Mouse (Mus musculus): ENCODE results near the gene Cpne4.

DNA sequence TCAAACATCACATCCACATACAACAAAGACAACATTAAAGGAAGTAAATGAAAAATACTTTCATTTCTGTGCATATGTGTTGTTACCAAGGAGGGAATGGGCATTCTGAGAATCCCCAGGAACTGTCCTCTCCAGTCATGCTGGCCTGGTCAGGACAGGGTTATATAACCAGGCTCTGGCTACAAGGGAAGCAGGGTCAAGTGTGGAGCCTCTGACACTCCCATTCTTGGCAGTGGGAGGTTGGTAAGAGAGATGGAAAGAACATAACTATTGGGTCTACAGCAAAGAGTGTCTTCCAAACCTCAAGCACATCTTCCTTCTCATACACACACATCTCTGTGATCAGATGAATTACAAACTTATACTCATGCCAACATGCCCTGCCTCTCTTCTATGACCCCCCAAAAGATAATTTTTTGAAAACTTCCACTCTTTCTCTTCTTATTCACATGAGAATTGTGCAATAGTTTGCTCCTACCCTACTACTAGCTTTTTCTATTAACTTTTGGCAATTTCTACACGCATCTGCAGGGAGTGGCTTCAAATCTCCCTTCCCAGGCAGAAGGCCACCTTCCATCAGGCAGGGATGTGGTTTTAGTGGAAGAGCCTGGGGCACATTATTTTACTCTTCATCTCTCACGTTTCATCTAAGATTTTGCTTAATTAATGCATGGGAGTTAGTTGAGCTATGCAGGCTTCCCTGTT lies 298.3 kb downstream of the Cpne4 start:
- TF ChIP-seq CTCF (IDR thresholded peaks at IDR 0.05; ENCODE audit: insufficient read depth, low read depth, low read length) (no peak), POLR2A (IDR thresholded peaks at IDR 0.05; ENCODE audit: insufficient read depth, low read depth, low read length) (no peak)

All from olfactory bulb, adult 2 months (tissue).